Mouse (Mus musculus): ENCODE data around the gene Cfap43.

DNA sequence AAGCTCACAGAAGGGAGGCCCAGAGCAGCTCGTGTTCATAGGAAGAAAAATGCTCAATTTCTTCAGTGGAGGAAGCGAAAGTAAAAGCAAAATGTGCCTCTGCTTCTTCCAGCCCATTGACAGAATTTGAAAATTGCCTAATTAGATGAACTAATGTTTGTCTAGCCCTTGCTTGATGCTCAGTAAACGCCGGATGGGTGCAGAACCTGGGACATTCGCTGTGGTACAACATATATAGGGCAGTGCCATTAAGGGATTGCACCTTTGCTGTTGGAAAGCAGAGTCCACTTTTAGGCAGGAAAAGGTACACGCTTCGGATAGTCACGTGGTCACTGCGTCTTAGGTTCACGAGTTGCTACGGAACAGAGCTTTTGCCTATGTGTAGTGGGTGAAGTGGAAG lies 17.4 kb upstream of the Cfap43 start:
- TF ChIP-seq HCFC1 (IDR thresholded peaks at IDR 0.05; ENCODE audit: borderline replicate concordance, insufficient read depth, low read length) (no peak), CHD2 (IDR thresholded peaks at IDR 0.05; ENCODE audit: low read depth, low read length) (no peak)

Measured in ES-E14 (cell line).